In the genomic region with DNA sequence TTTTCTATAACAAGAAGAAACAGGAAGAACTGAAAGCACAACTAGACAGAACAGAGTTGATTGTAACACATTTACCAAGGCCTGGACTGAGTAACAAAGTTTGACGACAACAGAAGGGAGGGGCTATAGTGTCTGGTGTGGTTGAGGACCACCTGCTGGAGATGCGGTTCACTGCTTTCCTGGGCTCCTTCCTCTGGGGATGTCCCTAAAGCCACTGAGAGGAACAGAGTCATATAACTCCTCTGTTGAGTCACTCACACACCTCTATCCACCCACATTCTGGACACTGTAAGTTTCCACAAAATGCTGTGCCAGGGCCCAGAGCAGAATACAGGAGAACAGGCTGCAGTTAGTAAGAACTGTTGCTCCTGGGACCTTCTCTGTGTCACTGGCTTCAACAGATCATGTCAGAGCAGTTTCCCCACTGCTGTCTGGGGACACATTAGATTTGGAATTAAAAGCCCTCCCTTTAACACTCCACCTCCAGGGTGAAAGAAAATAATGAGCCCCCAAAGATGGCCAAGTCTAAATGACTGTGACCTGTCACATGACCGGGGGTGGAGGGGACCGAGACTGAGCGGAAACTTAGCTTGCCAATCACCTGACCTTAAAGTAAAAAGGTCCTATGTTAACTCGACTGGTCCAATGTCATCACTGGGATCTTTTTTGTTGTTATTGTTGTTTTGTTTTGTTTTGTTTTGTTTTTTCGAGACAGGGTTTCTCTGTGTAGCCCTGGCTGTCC, we compare ENCODE assay signal across 1 mouse cellular context.
TF ChIP-seq lines count a peak whose summit lies in the region.

No protein-coding gene starts in this region.

TF ChIP-seq in CH12.LX, 34 proteins besides CTCF, POLR2A, EP300 and RAD21 (continued from another document):
- TF ChIP-seq ZKSCAN1 (IDR thresholded peaks at IDR 0.05; ENCODE audit: borderline replicate concordance, low read depth, low read length) (no peak), BHLHE40 (IDR thresholded peaks at IDR 0.05; ENCODE audit: low read depth, low read length) (peak; percentile 75), MEF2A (IDR thresholded peaks at IDR 0.05; ENCODE audit: borderline replicate concordance, low read depth, low read length) (peak; percentile 75; the same call in 1 of the 2 replicates), ZC3H11A (IDR thresholded peaks at IDR 0.05; ENCODE audit: low read depth, low read length) (no peak), IRF4 (IDR thresholded peaks at IDR 0.05; ENCODE audit: low read depth, low read length) (peak; percentile 94), NELFE (IDR thresholded peaks at IDR 0.05; ENCODE audit: low read depth, low read length) (no peak), ELF1 (IDR thresholded peaks at IDR 0.05; ENCODE audit: low read depth, low read length) (peak; percentile 50; the same call in 1 of the 2 replicates), MYC (IDR thresholded peaks at IDR 0.05; ENCODE audit: low read depth, low read length) (no peak), RCOR1 (conservative IDR thresholded peaks at IDR 0.05; ENCODE audit: low read depth, low read length) (no peak), UBTF (IDR thresholded peaks at IDR 0.05; ENCODE audit: low read depth, low read length) (no peak), USF2 (conservative IDR thresholded peaks at IDR 0.05; ENCODE audit: low read depth, low read length) (peak; percentile 75), TBP (conservative IDR thresholded peaks at IDR 0.05; ENCODE audit: low read depth, low read length) (0 out of 2 replicates have a peak, but pooled peaks have one; percentile 49), CHD2 (IDR thresholded peaks at IDR 0.05; ENCODE audit: low read length) (peak; percentile 34), ETS1 (conservative IDR thresholded peaks at IDR 0.05; ENCODE audit: low read depth, low read length) (peak; percentile 86)
